11 mouse cellular contexts compared by ENCODE assay signal in the genomic region with DNA sequence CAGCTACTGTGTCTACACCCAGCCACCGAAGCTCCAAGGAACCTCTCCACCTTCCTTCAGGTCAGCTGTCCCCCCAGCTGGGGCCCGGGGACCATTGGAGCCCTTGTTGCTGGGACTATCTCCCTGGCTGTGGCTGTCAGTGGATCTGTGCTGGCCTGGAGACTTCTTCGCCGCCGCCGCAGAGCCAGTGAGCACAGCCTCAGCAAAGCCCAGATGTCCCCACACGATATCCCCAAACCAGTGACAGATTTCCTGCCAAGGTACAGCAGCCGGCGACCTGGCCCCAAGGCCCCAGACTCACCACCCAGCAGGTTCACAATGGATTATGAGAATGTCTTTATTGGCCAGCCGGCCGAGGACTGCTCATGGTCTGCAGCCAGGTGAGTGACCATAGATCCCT. TPM values are rescaled to one million over a fixed set of nuclear protein-coding genes. Genes with fewer than 3 reads are reported as not detected.
A peak's percentile ranks its signal among the peaks of the same experiment; 100 is the strongest.
DNase-seq lines count a peak whose midpoint lies in the region; ATAC-seq and TF ChIP-seq lines count a peak whose summit lies in the region.
"Had no signal": no experiment of that assay in that cellular context is flagged by ENCODE, and none has a peak within 500 bp of the region (broad histone marks: within the 10 kb centered on the region; RNA-seq: fewer than 3 reads in every experiment).

No protein-coding gene starts in this region.

- H3K36me3 ChIP-seq in forebrain, embryonic 10.5 days (replicated peaks), result no peaks in the 10 kb centered on the region
- no peaks in the 10 kb centered on the region for H3K36me3 ChIP-seq in forebrain, embryonic 12.5 days (replicated peaks)
- H3K36me3 ChIP-seq in lung, embryonic 16.5 days (ENCODE audit: control insufficient read depth, insufficient read depth, low read length), result no peaks in the 10 kb centered on the region
- no peaks in the 10 kb centered on the region for H3K36me3 ChIP-seq in embryonic facial prominence, embryonic 10.5 days (replicated peaks)
- H3K36me3 ChIP-seq in liver, embryonic 16.5 days (ENCODE audit: control insufficient read depth, insufficient read depth), result no peaks in the 10 kb centered on the region
- H3K36me3 ChIP-seq: limb, embryonic 13.5 days had no signal

- no peak for DNase-seq in forebrain, embryonic 10.5 days (ENCODE audit: extremely low spot score, low spot score)
- no peak for DNase-seq in lung, postnatal 36 days
- DNase-seq in embryonic facial prominence, embryonic 10.5 days (ENCODE audit: low spot score), result no peak
- no peak for DNase-seq in layer of hippocampus, adult 2 months (ENCODE audit: low spot score in 2 of 2)
- no peak for DNase-seq in neural tube, embryonic 10.5 days (ENCODE audit: extremely low spot score, low spot score)
- DNase-seq: kidney, adult 9 months had no signal

- WGBS in forebrain, embryonic 10.5 days, result 81% methylated on average over 11 of the region's 11 CpGs
- 82% methylated on average over 11 of the region's 11 CpGs for WGBS in forebrain, embryonic 12.5 days
- 70% methylated on average over 11 of the region's 11 CpGs for WGBS in lung, embryonic 16.5 days
- WGBS in embryonic facial prominence, embryonic 10.5 days, result 84% methylated on average over 11 of the region's 11 CpGs
- WGBS in liver, embryonic 16.5 days (ENCODE audit: insufficient replicate concordance), result 21% methylated on average over 11 of the region's 11 CpGs

- ATAC-seq in forebrain, embryonic 12.5 days (ENCODE audit: low FRiP score), result no peak
- no peak for ATAC-seq in lung, embryonic 16.5 days (ENCODE audit: low read depth)
- ATAC-seq in liver, embryonic 16.5 days (ENCODE audit: low read depth), result no peak
- ATAC-seq: forebrain, embryonic 16.5 days had no signal

- TF ChIP-seq CTCF in layer of hippocampus, adult 2 months (conservative IDR thresholded peaks at IDR 0.05), result no peak

- no peak overlapping the region for H3K4me2 ChIP-seq in forebrain, embryonic 12.5 days
- H3K4me2 ChIP-seq in lung, embryonic 16.5 days (ENCODE audit: low read depth, low read length), result no peak overlapping the region
- peak overlapping the region; percentile 49 for H3K4me2 ChIP-seq in liver, embryonic 16.5 days (ENCODE audit: low read depth, low read length)
- H3K4me2 ChIP-seq: limb, embryonic 13.5 days had no signal

- peaks cover 37% of the 10 kb centered on the region for H3K27me3 ChIP-seq in forebrain, embryonic 10.5 days (ENCODE audit: poor library complexity, severe bottlenecking)
- peaks cover 29% of the 10 kb centered on the region for H3K27me3 ChIP-seq in forebrain, embryonic 12.5 days
- peaks cover 9% of the 10 kb centered on the region; the same call in 1 of the 2 replicates for H3K27me3 ChIP-seq in lung, embryonic 16.5 days (ENCODE audit: control insufficient read depth, insufficient read depth, low read depth, low read length)
- peaks cover 33% of the 10 kb centered on the region for H3K27me3 ChIP-seq in embryonic facial prominence, embryonic 10.5 days (replicated peaks; ENCODE audit: low read depth, poor library complexity, severe bottlenecking)
- H3K27me3 ChIP-seq in liver, embryonic 16.5 days (ENCODE audit: control insufficient read depth, insufficient read depth, low read depth, low read length), result no peaks in the 10 kb centered on the region

- no peaks in the 10 kb centered on the region for H3K9me3 ChIP-seq in forebrain, embryonic 10.5 days
- no peaks in the 10 kb centered on the region for H3K9me3 ChIP-seq in forebrain, embryonic 12.5 days
- no peaks in the 10 kb centered on the region for H3K9me3 ChIP-seq in lung, embryonic 16.5 days (ENCODE audit: control insufficient read depth, low read length)
- no peaks in the 10 kb centered on the region for H3K9me3 ChIP-seq in embryonic facial prominence, embryonic 10.5 days
- no peaks in the 10 kb centered on the region for H3K9me3 ChIP-seq in liver, embryonic 16.5 days (replicated peaks; ENCODE audit: control insufficient read depth, low read length)
- H3K9me3 ChIP-seq: limb, embryonic 13.5 days had no signal

- H3K27ac ChIP-seq in forebrain, embryonic 10.5 days, result 0 out of 2 replicates have a peak overlapping the region, but pooled peaks have one; percentile 67
- no peak overlapping the region for H3K27ac ChIP-seq in forebrain, embryonic 12.5 days
- H3K27ac ChIP-seq in lung, embryonic 16.5 days (ENCODE audit: low read length), result no peak overlapping the region
- peak overlapping the region; percentile 37 for H3K27ac ChIP-seq in embryonic facial prominence, embryonic 10.5 days (replicated peaks)
- peak overlapping the region; percentile 57 for H3K27ac ChIP-seq in liver, embryonic 16.5 days (ENCODE audit: low read length)
- H3K27ac ChIP-seq in layer of hippocampus, adult 2 months, result no peak overlapping the region
- H3K27ac ChIP-seq: limb, embryonic 13.5 days had no signal

- H3K4me3 ChIP-seq in forebrain, embryonic 10.5 days, result no peak overlapping the region
- no peak overlapping the region for H3K4me3 ChIP-seq in forebrain, embryonic 12.5 days (replicated peaks)
- H3K4me3 ChIP-seq in lung, embryonic 16.5 days (ENCODE audit: low read length), result no peak overlapping the region
- peak overlapping the region; percentile 17; the same call in 1 of the 2 replicates for H3K4me3 ChIP-seq in embryonic facial prominence, embryonic 10.5 days
- H3K4me3 ChIP-seq in liver, embryonic 16.5 days (ENCODE audit: low read depth, low read length), result peak overlapping the region; percentile 31
- no peak overlapping the region for H3K4me3 ChIP-seq in layer of hippocampus, adult 2 months
- H3K4me3 ChIP-seq: limb, embryonic 13.5 days had no signal

- H3K9ac ChIP-seq in forebrain, embryonic 12.5 days, result no peak overlapping the region
- H3K9ac ChIP-seq in lung, embryonic 16.5 days (ENCODE audit: low read length), result peak overlapping the region; percentile 15; the same call in 1 of the 2 replicates
- H3K9ac ChIP-seq in liver, embryonic 16.5 days (ENCODE audit: low read depth, low read length), result peak overlapping the region; percentile 49
- H3K9ac ChIP-seq: limb, embryonic 13.5 days had no signal

- peaks cover 36% of the 10 kb centered on the region for H3K4me1 ChIP-seq in forebrain, embryonic 10.5 days
- H3K4me1 ChIP-seq in forebrain, embryonic 12.5 days, result peaks cover 14% of the 10 kb centered on the region
- H3K4me1 ChIP-seq in lung, embryonic 16.5 days (replicated peaks; ENCODE audit: control insufficient read depth, insufficient read depth, low read length), result peaks cover 4% of the 10 kb centered on the region
- H3K4me1 ChIP-seq in embryonic facial prominence, embryonic 10.5 days, result peaks cover 27% of the 10 kb centered on the region
- peaks cover 57% of the 10 kb centered on the region for H3K4me1 ChIP-seq in liver, embryonic 16.5 days (ENCODE audit: control insufficient read depth, low read depth, low read length)

RNA-seq across cellular contexts. Expression of gene Lrrc25, which starts 2.0 kb away (rescaled TPM):
- 0.49 and 0.87 TPM in 2 replicates for polyA plus RNA-seq in forebrain, embryonic 10.5 days (2016; fragmentation: Nextera tagmentation; extraction: Ambion mirVana)
- 0.31 and 0.45 TPM in 2 replicates for polyA plus RNA-seq in forebrain, embryonic 12.5 days (2016; fragmentation: Nextera tagmentation; extraction: Ambion mirVana)
- 2.0 and 3.2 TPM in 2 replicates for polyA plus RNA-seq in lung, embryonic 16.5 days (2015; fragmentation: Nextera tagmentation; extraction: Ambion mirVana)
- polyA plus RNA-seq in embryonic facial prominence, embryonic 10.5 days (2016; fragmentation: Nextera tagmentation; extraction: Ambion mirVana), result 0.77 and 0.79 TPM in 2 replicates
- polyA plus RNA-seq in liver, embryonic 16.5 days (2015; fragmentation: Nextera tagmentation; extraction: Ambion mirVana), result 7.5 and 9.0 TPM in 2 replicates
- total RNA-seq in layer of hippocampus, adult 2 months (2021), result under 1 TPM; 0.54 to 0.97 TPM

RNA-seq across cellular contexts. Expression of gene Ssbp4, which starts 9.3 kb away (rescaled TPM):
- polyA plus RNA-seq in forebrain, embryonic 10.5 days (2016; fragmentation: Nextera tagmentation; extraction: Ambion mirVana), result 74.4 and 84.1 TPM in 2 replicates
- polyA plus RNA-seq in forebrain, embryonic 12.5 days (2016; fragmentation: Nextera tagmentation; extraction: Ambion mirVana), result 97.4 and 106 TPM in 2 replicates
- polyA plus RNA-seq in lung, embryonic 16.5 days (2015; fragmentation: Nextera tagmentation; extraction: Ambion mirVana), result 106 and 108 TPM in 2 replicates
- 105 and 109 TPM in 2 replicates for polyA plus RNA-seq in embryonic facial prominence, embryonic 10.5 days (2016; fragmentation: Nextera tagmentation; extraction: Ambion mirVana)
- 25.1 and 32.3 TPM in 2 replicates for polyA plus RNA-seq in liver, embryonic 16.5 days (2015; fragmentation: Nextera tagmentation; extraction: Ambion mirVana)
- total RNA-seq in layer of hippocampus, adult 2 months (2021), result 100 to 1,000 TPM; 274 to 297 TPM

RNA-seq across cellular contexts. Expression of gene Gdf15, which starts 14.3 kb away (rescaled TPM):
- not detected in 2 replicates for polyA plus RNA-seq in forebrain, embryonic 10.5 days (2016; fragmentation: Nextera tagmentation; extraction: Ambion mirVana)
- polyA plus RNA-seq in forebrain, embryonic 12.5 days (2016; fragmentation: Nextera tagmentation; extraction: Ambion mirVana), result 0.14 TPM in 1 of 2 replicates, not detected in the other
- polyA plus RNA-seq in lung, embryonic 16.5 days (2015; fragmentation: Nextera tagmentation; extraction: Ambion mirVana), result 0.45 and 0.60 TPM in 2 replicates
- polyA plus RNA-seq in embryonic facial prominence, embryonic 10.5 days (2016; fragmentation: Nextera tagmentation; extraction: Ambion mirVana), result 0.14 TPM in 1 of 2 replicates, not detected in the other
- polyA plus RNA-seq in liver, embryonic 16.5 days (2015; fragmentation: Nextera tagmentation; extraction: Ambion mirVana), result 2.7 and 3.1 TPM in 2 replicates
- under 1 TPM in 1 of 2 experiments, not detected in 1; 0.25 TPM for total RNA-seq in layer of hippocampus, adult 2 months (2021)
- polyA plus RNA-seq: limb, embryonic 13.5 days had no signal

RNA-seq across cellular contexts. Expression of gene Isyna1, which starts 23.8 kb away (rescaled TPM):
- polyA plus RNA-seq in forebrain, embryonic 10.5 days (2016; fragmentation: Nextera tagmentation; extraction: Ambion mirVana), result 166 and 170 TPM in 2 replicates
- 101 and 107 TPM in 2 replicates for polyA plus RNA-seq in forebrain, embryonic 12.5 days (2016; fragmentation: Nextera tagmentation; extraction: Ambion mirVana)
- 118 and 121 TPM in 2 replicates for polyA plus RNA-seq in lung, embryonic 16.5 days (2015; fragmentation: Nextera tagmentation; extraction: Ambion mirVana)
- polyA plus RNA-seq in embryonic facial prominence, embryonic 10.5 days (2016; fragmentation: Nextera tagmentation; extraction: Ambion mirVana), result 184 and 187 TPM in 2 replicates
- polyA plus RNA-seq in liver, embryonic 16.5 days (2015; fragmentation: Nextera tagmentation; extraction: Ambion mirVana), result 35.0 and 38.0 TPM in 2 replicates
- total RNA-seq in layer of hippocampus, adult 2 months (2021), result 10 to 100 TPM; 41.4 to 46.4 TPM

RNA-seq across cellular contexts. Expression of gene Pgpep1, which starts 42.2 kb away (rescaled TPM):
- 40.5 and 49.3 TPM in 2 replicates for polyA plus RNA-seq in forebrain, embryonic 10.5 days (2016; fragmentation: Nextera tagmentation; extraction: Ambion mirVana)
- polyA plus RNA-seq in forebrain, embryonic 12.5 days (2016; fragmentation: Nextera tagmentation; extraction: Ambion mirVana), result 69.3 and 70.4 TPM in 2 replicates
- 43.6 and 46.7 TPM in 2 replicates for polyA plus RNA-seq in lung, embryonic 16.5 days (2015; fragmentation: Nextera tagmentation; extraction: Ambion mirVana)
- 51.8 and 52.7 TPM in 2 replicates for polyA plus RNA-seq in embryonic facial prominence, embryonic 10.5 days (2016; fragmentation: Nextera tagmentation; extraction: Ambion mirVana)
- polyA plus RNA-seq in liver, embryonic 16.5 days (2015; fragmentation: Nextera tagmentation; extraction: Ambion mirVana), result 18.9 and 20.5 TPM in 2 replicates
- 10 to 100 TPM; 25.4 to 29.1 TPM for total RNA-seq in layer of hippocampus, adult 2 months (2021)

Comparison
In these comparisons a context has a peak if more than half of its experiments do, and no peak if none do; other contexts are left out.
1. H3K27ac ChIP-seq: peak in forebrain, embryonic 10.5 days (single experiment), embryonic facial prominence, embryonic 10.5 days (single experiment) and liver, embryonic 16.5 days (single experiment); none in forebrain, embryonic 12.5 days (single experiment), lung, embryonic 16.5 days (single experiment) and layer of hippocampus, adult 2 months (single experiment).
2. H3K4me3 ChIP-seq: peak in embryonic facial prominence, embryonic 10.5 days (single experiment) and liver, embryonic 16.5 days (single experiment); none in forebrain, embryonic 10.5 days (single experiment), forebrain, embryonic 12.5 days (single experiment), lung, embryonic 16.5 days (single experiment) and layer of hippocampus, adult 2 months (single experiment).